Mouse (Mus musculus) stomach, postnatal 0 days (tissue): ENCODE measurements around the gene Eftud2. TPM values are rescaled to one million over a fixed set of nuclear protein-coding genes. Genes with fewer than 3 reads are reported as not detected.

Experiments
- ATAC-seq: fragments of 200-750 bp; cut with Nextera tagmentation; 2 replicates; pipeline ENCODE4 v1.8.0; 2017; ENCODE audit not compliant: low FRiP score, low TSS enrichment
- DNase-seq: peaks from one replicate; pipeline ENCODE4 v3.0.0-alpha.2; 2016; ENCODE audit warnings: low spot score
- H3K27ac ChIP-seq: fragments of 300-500 bp; sonication (generic); replicated peaks from 2 replicates; pipeline ENCODE4 v1.5.1; 2014; ENCODE audit warnings: mild to moderate bottlenecking, control low read depth
- H3K27me3 ChIP-seq: fragments of 300-500 bp; sonication (generic); 2 replicates; pipeline ENCODE4 v1.6.1; 2014; ENCODE audit warnings: low read length; ENCODE audit not compliant: control insufficient read depth, insufficient read depth
- H3K36me3 ChIP-seq: fragments of 300-500 bp; sonication (generic); 2 replicates; pipeline ENCODE4 v1.6.1; 2014; ENCODE audit warnings: low read length, mixed read lengths; ENCODE audit not compliant: control insufficient read depth, insufficient read depth
- H3K4me1 ChIP-seq: fragments of 300-500 bp; sonication (generic); replicated peaks from 2 replicates; pipeline ENCODE4 v1.6.1; 2014; ENCODE audit warnings: antibody characterized with exemption; ENCODE audit not compliant: control insufficient read depth, insufficient read depth
- H3K4me2 ChIP-seq: fragments of 300-500 bp; sonication (generic); replicated peaks from 2 replicates; pipeline ENCODE4 v1.6.1; 2014; ENCODE audit warnings: low read depth, mild to moderate bottlenecking, control low read depth, moderate library complexity
- H3K4me3 ChIP-seq: fragments of 300-500 bp; sonication (generic); 2 replicates; pipeline ENCODE4 v1.5.1; 2014; ENCODE audit warnings: low read depth, low read length, control low read depth
- H3K9ac ChIP-seq: fragments of 300-500 bp; sonication (generic); 2 replicates; pipeline ENCODE4 v1.6.1; 2014; ENCODE audit warnings: mild to moderate bottlenecking, low read length, control low read depth, mixed read lengths
- H3K9me3 ChIP-seq: fragments of 300-500 bp; sonication (generic); 2 replicates; pipeline ENCODE4 v1.6.1; 2016; ENCODE audit warnings: low read length; ENCODE audit not compliant: control insufficient read depth
- CTCF ChIP-seq: IDR thresholded peaks from 2 replicates; pipeline ENCODE4 v1.5.1; 2016; ENCODE audit warnings: antibody characterized with exemption, low read depth, mild to moderate bottlenecking, moderate library complexity
- EP300 ChIP-seq: optimal IDR thresholded peaks from 2 replicates; pipeline ENCODE3; 2016; ENCODE audit warnings: antibody characterized with exemption
- WGBS: fragments of 180-500 bp; shearing (Covaris S2); extraction: QIAGEN DNeasy Blood & Tissue Kit; methylation state at CpG from one replicate; pipeline ENCODE4 v1.1.7; 2014; 5-methylcytosine and 5-hydroxymethylcytosine counted together
- polyA plus RNA-seq: library from polyadenylated mRNA; unstranded; fragments of >200 nt; fragmentation: Nextera tagmentation; extraction: Ambion mirVana; gene quantifications from 2 replicates; pipeline ENCODE4 v1.2.1, GENCODE M21; 2015

The Eftud2 gene
- polyA plus RNA-seq, 1 experiment from 2014 or later = 62.0 TPM

GRCm38 (mm10) chr11:102874801-102875334 lies 5.9 kb downstream of the Eftud2 start:
- H3K4me2 ChIP-seq = no peak overlapping the region
- TF ChIP-seq CTCF (no peak), EP300 (no peak)
- 85% methylated on average over 7 of the region's 7 CpGs for WGBS
- H3K4me3 ChIP-seq = no peak overlapping the region
- H3K9me3 ChIP-seq = no peaks in the 10 kb centered on the region
- no peaks in the 10 kb centered on the region for H3K4me1 ChIP-seq
- H3K36me3 ChIP-seq = peaks cover 9% of the 10 kb centered on the region; the same call in 1 of the 2 replicates
- no peaks in the 10 kb centered on the region for H3K27me3 ChIP-seq
- no peak for ATAC-seq
- H3K9ac ChIP-seq = no peak overlapping the region
- H3K27ac ChIP-seq = no peak overlapping the region
- no peak for DNase-seq

- H3K9ac ChIP-seq = no peak overlapping the region
- peaks cover 15% of the 10 kb centered on the region for H3K36me3 ChIP-seq
- DNase-seq (peak; percentile 76), ATAC-seq (no peak)
- H3K27me3 ChIP-seq = no peaks in the 10 kb centered on the region
- no peaks in the 10 kb centered on the region for H3K4me1 ChIP-seq
- 22% methylated on average over 4 of the region's 4 CpGs for WGBS
- no peak overlapping the region for H3K4me2 ChIP-seq
- no peak overlapping the region for H3K4me3 ChIP-seq
- TF ChIP-seq EP300 (no peak), CTCF (peak; percentile 91)
- no peak overlapping the region for H3K27ac ChIP-seq
- no peaks in the 10 kb centered on the region for H3K9me3 ChIP-seq
These were observed 16.5 kb downstream of the Eftud2 start for GRCm38 (mm10) chr11:102864272-102864671.

- WGBS = 91% methylated on average over 8 of the region's 8 CpGs
- ATAC-seq (no peak), DNase-seq (no peak)
- Histone ChIP-seq H3K4me3 (no peak overlapping the region), H3K4me1 (no peaks in the 10 kb centered on the region), H3K36me3 (peaks cover 15% of the 10 kb centered on the region), H3K9me3 (no peaks in the 10 kb centered on the region), H3K4me2 (no peak overlapping the region), H3K9ac (no peak overlapping the region), H3K27ac (no peak overlapping the region), H3K27me3 (no peaks in the 10 kb centered on the region)
- TF ChIP-seq EP300 = no peak
- TF ChIP-seq CTCF = no peak
These were observed 20.9 kb downstream of the Eftud2 start for GRCm38 (mm10) chr11:102859933-102860332.

- H3K4me2 ChIP-seq = no peak overlapping the region
- no peak overlapping the region for H3K27ac ChIP-seq
- H3K9ac ChIP-seq = no peak overlapping the region
- H3K27me3 ChIP-seq = no peaks in the 10 kb centered on the region
- no peaks in the 10 kb centered on the region for H3K4me1 ChIP-seq
- peaks cover 21% of the 10 kb centered on the region for H3K36me3 ChIP-seq
- 91% methylated on average over 11 of the region's 11 CpGs for WGBS
- TF ChIP-seq EP300 (no peak), CTCF (no peak)
- DNase-seq (no peak), ATAC-seq (no peak)
- no peak overlapping the region for H3K4me3 ChIP-seq
- no peaks in the 10 kb centered on the region for H3K9me3 ChIP-seq
These were observed 21.8 kb downstream of the Eftud2 start for GRCm38 (mm10) chr11:102858951-102859350.

GRCm38 (mm10) chr11:102855941-102856340 lies 24.8 kb downstream of the Eftud2 start:
- Histone ChIP-seq H3K36me3 (peaks cover 21% of the 10 kb centered on the region), H3K27me3 (no peaks in the 10 kb centered on the region), H3K4me2 (no peak overlapping the region), H3K27ac (no peak overlapping the region), H3K4me3 (no peak overlapping the region), H3K4me1 (no peaks in the 10 kb centered on the region), H3K9ac (no peak overlapping the region), H3K9me3 (no peaks in the 10 kb centered on the region)
- no peak for DNase-seq
- WGBS = 84% methylated on average over 6 of the region's 6 CpGs
- ATAC-seq = no peak
- TF ChIP-seq CTCF (no peak), EP300 (no peak)

- Histone ChIP-seq H3K4me2 (no peak overlapping the region), H3K27me3 (no peaks in the 10 kb centered on the region), H3K4me1 (no peaks in the 10 kb centered on the region), H3K9ac (no peak overlapping the region), H3K9me3 (no peaks in the 10 kb centered on the region), H3K36me3 (peaks cover 21% of the 10 kb centered on the region), H3K4me3 (no peak overlapping the region), H3K27ac (no peak overlapping the region)
- ATAC-seq = no peak
- no peak for DNase-seq
- TF ChIP-seq EP300 = no peak
- TF ChIP-seq CTCF = peak; percentile 62
These were observed 27.0 kb downstream of the Eftud2 start for GRCm38 (mm10) chr11:102853760-102854159.
